Mouse (Mus musculus) layer of hippocampus, adult 11-12 months (tissue): ENCODE data around the gene Hectd1.

ENCODE experiments used
- DNase-seq: peaks from one replicate; pipeline ENCODE4 v3.0.0; 2022; ENCODE audit warnings: low spot score

The Hectd1 gene

GRCm38 (mm10) chr12:51767454-51767853 lies 61.9 kb downstream of the Hectd1 start:
- no peak for DNase-seq

- no peak for DNase-seq
These were observed 70.0 kb downstream of the Hectd1 start for GRCm38 (mm10) chr12:51759374-51759773.

GRCm38 (mm10) chr12:51756599-51756961 lies 72.8 kb downstream of the Hectd1 start:
- no peak for DNase-seq

GRCm38 (mm10) chr12:51755938-51756598 lies 73.3 kb downstream of the Hectd1 start:
- DNase-seq, result no peak

GRCm38 (mm10) chr12:51747348-51747747 lies 82.0 kb downstream of the Hectd1 start:
- no peak for DNase-seq

GRCm38 (mm10) chr12:51744957-51745356 lies 84.4 kb downstream of the Hectd1 start:
- DNase-seq, result no peak

GRCm38 (mm10) chr12:51741690-51742089 lies 87.6 kb downstream of the Hectd1 start:
- DNase-seq, result no peak

GRCm38 (mm10) chr12:51736807-51737206 lies 92.5 kb downstream of the Hectd1 start:
- no peak for DNase-seq

GRCm38 (mm10) chr12:51736381-51736780 lies 93.0 kb downstream of the Hectd1 start:
- DNase-seq, result no peak

- DNase-seq, result no peak
These were observed 93.5 kb downstream of the Hectd1 start for GRCm38 (mm10) chr12:51735840-51736271.

GRCm38 (mm10) chr12:51734605-51735211 lies 94.6 kb downstream of the Hectd1 start:
- DNase-seq, result no peak

GRCm38 (mm10) chr12:51729827-51730226 lies 99.5 kb downstream of the Hectd1 start:
- no peak for DNase-seq

- peak; percentile 19 for DNase-seq
These were observed 100.3 kb downstream of the Hectd1 start for GRCm38 (mm10) chr12:51729058-51729457.

GRCm38 (mm10) chr12:51721836-51722235 lies 107.5 kb downstream of the Hectd1 start:
- DNase-seq, result no peak

GRCm38 (mm10) chr12:51718617-51719016 lies 110.7 kb downstream of the Hectd1 start:
- no peak for DNase-seq

GRCm38 (mm10) chr12:51712685-51713084 lies 116.7 kb downstream of the Hectd1 start:
- no peak for DNase-seq

GRCm38 (mm10) chr12:51710154-51710553 lies 119.2 kb downstream of the Hectd1 start:
- DNase-seq, result no peak

- DNase-seq, result no peak
These were observed 119.6 kb downstream of the Hectd1 start for GRCm38 (mm10) chr12:51709741-51710140.

- DNase-seq, result peak; percentile 82
These were observed 120.2 kb downstream of the Hectd1 start for GRCm38 (mm10) chr12:51708941-51709686.

GRCm38 (mm10) chr12:51706673-51707235 lies 122.6 kb downstream of the Hectd1 start:
- DNase-seq, result no peak

GRCm38 (mm10) chr12:51705778-51706177 lies 123.6 kb downstream of the Hectd1 start:
- DNase-seq, result no peak

GRCm38 (mm10) chr12:51704572-51704971 lies 124.8 kb downstream of the Hectd1 start:
- DNase-seq, result no peak

GRCm38 (mm10) chr12:51703859-51704258 lies 125.5 kb downstream of the Hectd1 start:
- no peak for DNase-seq
